Mouse (Mus musculus): ENCODE results near the gene C3ar1.

DNA sequence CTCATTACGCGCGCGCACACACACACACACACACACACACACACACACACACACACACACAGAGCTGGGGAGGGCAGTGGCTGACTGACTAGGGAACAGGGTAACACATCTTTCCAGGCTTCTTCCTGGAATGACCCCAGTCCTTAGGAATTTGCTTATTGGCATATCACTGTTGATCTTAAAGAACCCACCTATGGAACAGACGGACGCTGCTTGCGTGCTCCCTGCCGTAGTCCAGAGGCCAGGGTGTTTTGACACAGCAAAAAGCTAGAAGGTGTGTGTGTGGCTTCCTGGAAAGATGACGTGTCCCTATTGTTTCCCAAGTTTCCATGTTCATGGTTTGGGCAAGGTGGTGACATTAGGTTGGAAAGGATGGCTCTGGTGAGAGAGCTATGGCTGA lies 30.8 kb downstream of the C3ar1 start:
- TF ChIP-seq HCFC1 (IDR thresholded peaks at IDR 0.05; ENCODE audit: borderline replicate concordance, insufficient read depth, low read length) (no peak), ZNF384 (IDR thresholded peaks at IDR 0.05; ENCODE audit: low read depth, low read length) (no peak)
